Mouse (Mus musculus) cerebellum, adult 18-20 months (tissue): ENCODE results near the gene Kdm5a.

Experiments used
- DNase-seq, 2 experiments: peaks; one replicate each; pipeline ENCODE4 v3.0.0; 2021

The Kdm5a gene

DNA sequence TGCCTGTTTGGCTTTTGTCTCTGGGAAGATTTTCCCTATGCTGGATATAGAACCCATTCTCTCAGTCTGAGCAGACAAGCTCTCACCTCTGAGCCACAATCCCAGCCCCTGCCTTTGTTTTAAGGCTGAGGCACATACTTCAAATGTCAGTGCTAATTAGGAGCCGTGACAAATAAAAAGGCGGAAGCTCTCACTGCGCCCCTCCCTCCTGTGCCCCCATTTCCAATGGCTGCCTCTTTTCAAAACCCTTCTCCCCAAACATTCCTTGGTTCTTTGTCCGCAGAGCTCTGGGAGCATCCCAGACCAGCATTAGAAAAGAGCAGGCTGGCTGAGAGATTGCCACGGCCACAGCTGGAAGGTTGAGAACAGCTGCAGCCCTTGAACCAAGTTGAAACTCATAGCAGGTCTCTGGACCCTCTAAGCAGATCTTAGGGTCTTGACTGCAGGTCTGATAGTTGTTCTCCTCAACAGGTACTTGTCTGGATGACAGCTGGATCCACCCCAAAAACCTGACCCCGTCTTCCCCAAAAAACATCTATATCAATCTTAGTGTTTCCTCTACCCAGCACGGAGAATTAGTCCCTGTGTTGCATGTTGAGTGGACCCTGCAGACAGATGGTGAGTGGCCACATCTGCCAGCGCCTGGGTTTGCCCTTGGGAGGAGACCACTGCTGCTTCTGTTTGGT is 108.7 kb downstream of the Kdm5a start:
- DNase-seq = no peak

DNA sequence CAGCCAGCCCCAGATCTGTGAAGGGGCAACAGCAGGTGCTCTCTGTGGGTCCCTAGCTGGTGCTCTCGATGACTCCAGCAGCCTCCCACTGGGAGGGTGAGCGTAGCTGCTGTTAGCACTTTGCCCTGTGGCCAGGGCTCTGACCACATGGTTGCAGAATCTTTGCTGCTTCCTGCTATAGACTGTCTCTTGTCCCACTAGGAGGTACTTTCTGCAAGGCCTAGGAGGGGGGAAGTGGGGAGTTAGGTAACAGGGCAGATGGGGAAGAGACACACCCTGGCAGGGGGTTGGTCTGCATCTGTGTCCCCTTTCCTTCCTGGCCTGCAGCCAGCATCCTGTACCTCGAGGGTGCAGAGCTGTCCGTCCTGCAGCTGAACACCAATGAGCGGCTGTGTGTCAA is 109.5 kb downstream of the Kdm5a start:
- DNase-seq = no peak

DNA sequence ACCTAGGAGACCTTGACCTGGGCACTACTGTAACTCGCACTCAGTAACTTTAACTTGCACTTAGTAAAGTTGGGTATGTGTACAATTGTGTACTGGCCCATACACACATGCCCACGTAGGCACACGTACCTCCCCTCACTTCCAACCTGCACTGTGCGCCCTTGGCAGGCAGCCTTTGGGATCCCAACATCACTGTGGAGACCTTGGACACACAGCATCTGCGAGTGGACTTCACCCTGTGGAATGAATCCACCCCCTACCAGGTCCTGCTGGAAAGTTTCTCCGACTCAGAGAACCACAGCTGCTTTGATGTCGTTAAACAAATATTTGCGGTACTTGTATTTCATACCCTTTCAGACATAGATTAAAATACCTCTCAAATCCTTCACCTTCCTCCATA is 111.4 kb downstream of the Kdm5a start:
- DNase-seq = no peak

DNA sequence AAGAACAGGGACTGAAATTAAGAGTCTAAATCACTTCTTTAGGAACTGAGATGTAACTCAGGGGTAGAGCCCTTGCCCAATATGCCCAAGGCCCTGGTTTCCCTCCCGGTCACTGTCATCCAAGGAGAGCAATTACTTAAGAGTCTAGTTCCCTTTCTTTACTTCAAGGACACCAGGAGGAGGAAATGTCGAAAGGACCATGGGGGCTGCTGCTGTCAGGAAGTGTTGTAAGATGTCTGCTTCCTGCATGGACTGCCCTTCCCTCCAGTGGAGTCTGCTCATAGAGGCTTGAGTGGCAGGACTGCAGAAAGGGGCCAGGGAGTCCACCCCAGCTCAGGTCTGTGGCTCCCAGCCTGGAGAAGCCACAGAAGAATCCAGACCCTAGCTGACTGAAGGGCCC is 115.4 kb downstream of the Kdm5a start:
- DNase-seq = no peak

DNA sequence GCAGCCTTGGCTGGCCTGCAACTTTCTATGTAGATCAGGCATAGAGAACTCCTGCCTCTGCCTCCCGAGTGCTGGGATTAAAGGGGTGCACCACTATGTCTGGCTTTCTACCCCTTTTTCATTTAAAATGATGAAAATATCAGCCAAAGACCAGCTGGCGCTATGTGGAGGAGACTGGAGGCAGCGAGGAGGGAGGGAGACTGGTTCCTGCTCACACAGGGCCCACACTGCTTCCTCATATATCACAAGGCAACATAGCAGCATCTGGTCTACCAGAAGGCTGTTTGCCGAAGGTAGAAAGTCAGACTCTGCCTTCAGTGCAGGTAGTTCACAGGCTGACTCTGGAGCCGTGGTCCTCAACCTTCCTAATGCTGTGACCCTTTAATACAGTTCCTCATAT is 116.4 kb downstream of the Kdm5a start:
- no peak for DNase-seq

DNA sequence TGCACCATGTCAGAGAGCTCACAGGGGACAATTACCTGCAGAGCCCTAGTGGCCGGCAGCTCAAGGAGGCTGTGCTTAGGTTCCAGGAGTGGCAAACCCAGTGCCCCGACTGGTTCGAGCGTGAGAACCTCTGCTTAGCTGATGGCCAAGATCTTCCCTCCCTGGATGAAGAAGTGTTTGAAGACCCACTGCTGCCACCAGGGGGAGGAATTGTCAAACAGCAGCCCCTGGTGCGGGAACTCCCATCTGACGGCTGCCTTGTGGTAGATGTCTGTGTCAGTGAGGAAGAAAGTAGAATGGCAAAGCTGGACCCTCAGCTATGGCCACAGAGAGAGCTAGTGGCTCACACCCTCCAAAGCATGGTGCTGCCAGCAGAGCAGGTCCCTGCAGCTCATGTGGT is 117.6 kb downstream of the Kdm5a start:
- no peak for DNase-seq

DNA sequence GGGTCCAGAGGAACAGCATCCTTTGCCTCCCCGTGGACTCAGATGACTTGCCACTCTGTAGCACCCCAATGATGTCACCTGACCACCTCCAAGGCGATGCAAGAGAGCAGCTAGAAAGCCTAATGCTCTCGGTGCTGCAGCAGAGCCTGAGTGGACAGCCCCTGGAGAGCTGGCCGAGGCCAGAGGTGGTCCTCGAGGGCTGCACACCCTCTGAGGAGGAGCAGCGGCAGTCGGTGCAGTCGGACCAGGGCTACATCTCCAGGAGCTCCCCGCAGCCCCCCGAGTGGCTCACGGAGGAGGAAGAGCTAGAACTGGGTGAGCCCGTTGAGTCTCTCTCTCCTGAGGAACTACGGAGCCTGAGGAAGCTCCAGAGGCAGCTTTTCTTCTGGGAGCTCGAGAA is 118.1 kb downstream of the Kdm5a start:
- DNase-seq = no peak

DNA sequence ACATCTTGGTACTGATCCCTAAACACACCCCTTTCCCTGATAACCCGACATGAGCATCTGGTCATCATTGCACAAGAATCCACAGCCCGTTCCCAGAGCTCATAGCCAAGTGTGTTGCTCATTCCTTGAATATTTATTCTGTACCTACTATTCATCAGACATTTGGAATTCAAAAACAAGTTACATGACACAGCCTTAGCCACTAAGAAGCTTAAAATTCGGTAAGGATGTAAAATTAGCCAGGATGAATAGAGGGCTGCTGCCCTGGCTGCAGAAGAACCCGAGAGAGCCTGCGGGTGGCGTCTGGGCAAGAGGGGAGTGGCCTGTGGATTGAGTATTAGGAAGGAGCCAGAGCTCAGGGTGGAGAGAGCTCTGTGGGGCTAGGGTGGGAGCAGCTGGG is 118.8 kb downstream of the Kdm5a start:
- no peak for DNase-seq

DNA sequence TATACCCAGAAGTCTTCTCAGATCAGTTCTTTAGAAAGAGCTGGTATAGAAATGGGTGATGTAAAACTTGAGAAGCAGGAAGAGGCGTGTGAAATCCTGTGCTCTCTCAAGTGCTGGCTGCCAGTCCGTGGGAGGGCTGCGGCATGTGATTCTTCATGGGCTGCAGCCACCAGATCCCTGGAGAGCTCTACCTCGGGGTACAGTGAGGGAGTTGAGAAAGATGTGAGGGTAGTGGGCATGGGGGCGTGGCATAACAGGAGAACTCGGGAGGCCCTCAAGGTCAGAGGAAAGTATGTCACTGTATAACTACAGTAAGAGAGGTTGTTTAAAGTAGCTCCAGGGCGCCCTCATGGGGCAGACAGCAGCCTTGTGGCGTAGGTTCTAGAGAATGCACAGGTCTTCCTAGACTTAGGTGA is 119.3 kb downstream of the Kdm5a start:
- DNase-seq = peak; percentile 26 to 40

DNA sequence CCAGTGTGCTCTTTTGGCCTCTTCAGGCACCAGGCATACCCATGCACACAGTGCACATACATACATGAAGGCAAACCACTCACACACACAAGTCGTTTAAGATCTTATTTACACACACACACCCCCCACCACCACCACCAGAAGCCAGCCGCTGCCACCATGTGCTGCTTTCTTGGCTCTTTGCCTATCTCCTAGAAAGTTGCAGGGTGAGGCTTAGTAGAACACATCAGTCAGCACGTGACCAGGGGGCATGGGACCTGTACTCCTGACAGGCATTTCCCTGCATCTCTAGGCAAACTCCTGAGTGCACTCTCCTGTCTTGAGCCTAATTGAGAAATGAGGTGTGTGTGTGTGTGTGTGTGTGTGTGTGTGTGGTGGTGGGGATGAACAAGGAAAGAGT is 121.1 kb downstream of the Kdm5a start:
- DNase-seq = no peak

DNA sequence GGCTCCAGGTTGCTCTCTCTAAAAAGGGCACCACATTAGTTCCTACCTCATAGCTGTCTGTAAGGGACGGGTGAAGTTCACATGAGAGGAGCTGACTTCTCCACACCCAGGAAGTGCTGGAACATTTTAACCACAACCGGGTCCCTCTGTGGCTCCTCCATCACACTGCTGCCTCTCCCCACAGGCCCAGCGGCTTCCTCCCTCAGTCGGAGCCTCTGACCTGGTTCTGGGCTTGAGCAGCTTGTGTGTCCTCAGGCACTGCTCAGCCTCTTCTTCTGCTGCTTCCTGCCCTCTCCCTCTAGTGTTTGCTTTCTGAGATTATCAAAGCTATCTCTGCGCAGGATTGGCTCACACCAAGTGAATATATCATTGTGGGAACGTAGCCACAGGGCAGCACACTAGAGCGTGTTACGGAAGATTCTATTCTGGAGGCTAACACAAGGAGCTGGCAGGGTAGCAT is 122.2 kb downstream of the Kdm5a start:
- DNase-seq = peak in 1 of 2 experiments; percentile 28

DNA sequence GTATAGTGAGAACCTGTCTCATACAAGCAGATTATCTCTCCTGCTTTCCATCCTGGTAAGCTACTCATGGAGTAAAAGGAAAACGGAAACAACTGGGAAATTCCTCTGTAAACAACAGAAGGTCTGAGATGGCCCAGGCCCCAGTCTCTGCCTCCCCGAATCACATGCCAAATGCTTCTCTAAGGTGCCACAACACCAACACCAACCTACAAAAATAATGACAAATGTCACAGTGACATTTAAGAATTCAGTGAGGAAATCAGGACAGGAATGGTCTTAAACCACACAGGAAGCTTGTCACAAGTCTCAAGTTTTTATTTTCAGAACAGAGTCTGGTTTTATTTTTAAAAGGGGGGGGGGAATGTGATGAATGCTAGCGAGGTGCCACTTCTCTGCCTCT is 124.7 kb downstream of the Kdm5a start:
- no peak for DNase-seq

DNA sequence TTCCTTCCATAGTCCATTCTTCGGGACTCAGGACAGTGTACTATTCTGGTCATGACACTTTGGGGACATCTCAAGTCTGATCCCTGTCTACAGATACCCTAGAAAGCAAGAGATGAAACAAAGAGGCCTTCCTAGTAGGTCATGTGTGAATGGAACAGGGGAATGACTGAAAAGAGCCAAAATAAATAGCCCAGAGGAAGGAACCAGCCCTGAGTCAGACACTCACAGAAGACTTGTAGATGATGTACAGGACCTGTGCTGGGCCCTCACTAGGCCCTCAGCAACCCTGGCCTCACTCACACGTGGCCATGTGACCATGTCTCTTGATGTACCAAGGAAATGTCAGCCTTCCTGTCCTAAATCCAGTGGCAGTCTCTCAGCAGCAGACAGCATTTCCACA is 125.5 kb downstream of the Kdm5a start:
- DNase-seq = no peak

DNA sequence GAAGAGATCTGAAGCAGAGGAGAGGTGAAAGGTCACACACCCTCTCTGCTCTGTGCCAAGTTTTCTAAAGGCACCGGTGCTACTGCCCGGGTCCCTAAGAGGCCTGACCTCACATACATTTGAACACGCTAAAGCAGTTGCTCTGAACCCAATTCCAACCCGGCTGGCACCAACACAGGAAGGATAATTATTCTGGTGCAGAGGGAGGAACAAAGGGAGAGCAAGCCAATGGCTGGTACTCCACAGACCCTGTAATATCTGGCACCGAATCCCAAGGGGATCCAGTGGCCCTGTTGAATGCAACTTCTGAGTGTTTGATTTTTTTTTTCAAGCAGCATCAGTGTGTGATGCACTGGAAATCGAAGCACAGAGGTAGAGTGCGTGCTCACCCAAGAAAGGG is 127.1 kb downstream of the Kdm5a start:
- no peak for DNase-seq

DNA sequence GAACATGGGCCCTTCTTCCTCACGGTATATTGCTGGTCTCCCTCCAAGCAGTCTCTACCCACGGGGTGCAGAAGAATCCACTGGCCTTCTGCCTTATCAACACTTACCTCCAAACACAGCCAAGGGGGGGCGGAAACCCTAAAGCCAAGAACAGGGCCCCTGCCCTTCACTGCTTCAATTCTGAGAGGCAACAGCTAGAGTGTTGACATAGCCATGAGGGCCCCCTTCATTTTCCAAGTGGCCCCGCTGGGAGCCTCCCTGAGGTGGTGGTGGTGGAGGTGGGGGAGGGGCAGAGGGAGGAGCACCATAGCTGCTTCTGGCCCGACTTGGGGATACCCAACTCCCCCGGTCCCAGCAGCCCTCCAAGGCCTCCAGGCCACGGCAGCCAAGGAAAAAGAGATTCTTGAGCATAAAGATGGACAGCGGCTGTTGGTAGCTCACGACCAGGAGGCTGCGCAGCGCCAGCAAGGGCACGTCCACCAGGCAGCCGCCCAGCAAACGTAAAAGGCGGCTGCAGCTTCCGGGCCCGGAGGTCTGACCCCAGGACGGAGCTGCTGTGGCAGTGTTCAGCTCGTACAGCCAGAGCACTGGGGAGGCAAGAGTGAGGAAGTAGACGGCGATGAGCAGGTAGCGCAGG is 128.1 kb downstream of the Kdm5a start:
- no peak for DNase-seq

DNA sequence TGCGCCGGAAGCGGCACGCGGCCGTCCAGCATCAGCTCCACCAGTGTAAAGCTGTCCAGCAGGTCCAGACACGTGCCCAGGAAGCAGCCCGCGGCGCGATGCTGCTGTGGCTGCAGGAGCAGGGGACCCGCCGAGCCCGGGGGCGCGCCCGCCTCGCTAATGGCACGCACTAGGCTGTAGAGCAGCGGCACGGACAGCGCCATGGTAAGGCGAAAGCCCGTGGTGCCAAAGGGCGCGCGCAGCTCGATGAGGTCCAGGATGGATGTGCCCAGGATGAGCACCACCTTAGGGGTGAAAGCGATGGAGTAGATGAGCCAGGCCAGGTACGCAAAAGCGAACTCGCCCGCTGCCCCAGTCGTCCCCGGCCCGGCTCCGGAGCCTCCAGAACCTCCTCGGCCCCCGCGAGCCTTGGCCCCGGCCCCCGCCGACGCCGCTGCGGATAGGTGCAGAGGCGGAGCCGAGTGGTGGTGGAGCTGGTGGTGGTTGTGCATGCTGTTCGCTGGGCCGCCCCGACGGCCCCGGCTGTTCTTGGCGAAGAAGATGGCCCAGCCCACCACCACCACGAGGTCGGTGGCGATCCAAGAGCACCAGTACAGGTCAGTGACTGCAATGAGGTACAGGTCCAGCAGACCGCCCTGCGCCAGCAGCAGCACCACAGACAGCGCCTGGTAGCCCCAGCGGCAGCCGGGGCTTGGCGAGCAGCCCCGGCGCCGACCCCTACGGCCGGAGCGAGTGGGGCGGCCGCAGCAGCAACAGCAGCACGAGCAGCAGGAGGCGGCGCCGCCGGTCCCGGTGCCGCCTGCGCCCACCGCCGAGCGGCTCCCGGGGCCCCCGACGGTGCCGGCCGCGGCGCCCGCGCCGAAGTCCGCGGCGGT is 128.8 kb downstream of the Kdm5a start:
- DNase-seq = peak; percentile 14 to 28

DNA sequence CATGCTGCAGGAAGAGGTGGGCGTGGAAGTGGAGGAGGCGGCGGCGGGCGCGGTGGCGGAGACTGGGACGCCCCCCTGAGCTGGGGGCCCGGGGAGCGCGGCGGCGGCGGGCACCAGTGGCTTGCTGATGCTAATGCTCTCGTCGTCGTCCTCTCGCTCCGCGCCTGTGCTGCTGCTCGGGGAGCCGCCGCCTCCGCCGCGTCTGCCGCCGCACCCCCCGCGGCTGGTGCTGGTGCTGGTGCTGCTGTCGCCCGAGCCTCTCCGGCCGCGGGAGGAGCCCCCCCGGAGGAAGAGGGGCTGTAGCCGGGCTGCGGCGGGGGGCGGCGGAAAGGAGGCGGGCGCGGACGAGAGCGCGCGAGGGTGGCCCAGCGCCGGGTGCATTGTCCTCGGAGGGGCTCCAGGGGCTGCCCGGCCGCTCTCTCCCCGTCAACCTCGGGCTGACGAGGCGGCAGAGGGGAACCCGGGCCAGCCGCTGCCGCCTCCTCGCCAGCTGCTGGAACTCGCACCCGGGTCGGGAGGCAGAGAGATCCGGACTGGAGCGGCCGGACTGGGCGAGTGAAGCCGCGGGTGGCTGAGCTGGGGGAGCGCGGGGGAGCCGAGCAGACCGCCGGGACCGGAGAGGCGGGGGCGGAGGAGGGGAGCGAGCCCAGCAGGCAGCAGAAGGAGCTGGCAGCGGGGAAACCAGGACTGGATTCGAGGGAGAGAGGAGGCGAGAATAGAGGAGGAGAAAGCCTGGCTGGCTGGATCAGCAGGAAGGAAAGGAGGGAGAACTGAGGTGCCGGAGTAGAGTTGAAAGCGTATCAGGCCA is 129.7 kb downstream of the Kdm5a start, which contains the start of gene Tmem121b:
Tmem121b (minus strand) TSS at position 434 of the 808 bp plus-strand sequence.
- DNase-seq = peak; percentile 72 to 76
